Mouse (Mus musculus) lung, adult 2 months (tissue): ENCODE measurements around the gene Tmem108.

Experiments
- CTCF ChIP-seq: fragments of 200-500 bp; IDR thresholded peaks from 2 replicates; pipeline ENCODE4 v1.5.1; 2011; ENCODE audit warnings: mild to moderate bottlenecking, low read length, control low read depth; ENCODE audit not compliant: insufficient read depth
- POLR2A ChIP-seq: fragments of 200-500 bp; IDR thresholded peaks from 2 replicates; pipeline ENCODE4 v1.6.1; 2011; ENCODE audit warnings: low read depth, mild to moderate bottlenecking, control low read depth, low read length, borderline replicate concordance; ENCODE audit errors: extremely low read depth

GRCm38 (mm10) chr9:103524600-103524999 is 237.0 kb downstream of the Tmem108 start:
- TF ChIP-seq CTCF (no peak), POLR2A (no peak)
